Mouse (Mus musculus) left cerebral cortex, postnatal 36 days (tissue): ENCODE results near the gene AW549877. TPM values are rescaled to one million over a fixed set of nuclear protein-coding genes. Genes with fewer than 3 reads are reported as not detected.

Source experiments
- total RNA-seq, 2 experiments: library from RNA; stranded (reverse); gene quantifications; 2 replicates each; pipeline ENCODE4 v1.2.3; 2021

The AW549877 gene
- total RNA-seq, 2 experiments from 2014 or later, result 43.8 to 46.8 TPM

Other genes with a start within 250 kb of the AW549877 start
- gene Fbxo4, start 16.2 kb downstream of the AW549877 start, total RNA-seq, result 1 to 10 TPM; 6.9 to 7.5 TPM
- 100 to 1,000 TPM; 327 to 348 TPM for gene Oxct1, start 30.6 kb upstream of the AW549877 start, total RNA-seq